Mouse (Mus musculus) spleen, postnatal 36 days (tissue): ENCODE measurements around the gene Syce3.
"Not testable (repeated sequence)": the region's sequence is repeated elsewhere in the genome, so short reads cannot be mapped to it uniquely, and the experiment has no call there.

ENCODE experiments used
- DNase-seq, 2 experiments: peaks; one replicate each; pipeline ENCODE4 v3.0.0; 2022; ENCODE audit warnings: low spot score in 2 of 2, mixed read lengths in 1 of 2

Gene Syce3

GRCm38 (mm10) chr15:89410118-89410517 lies at the start of gene Syce3:
Syce3 (minus strand) TSS chr15:89410503.
- DNase-seq: no peak

- no peak for DNase-seq
Measured at GRCm38 (mm10) chr15:89459821-89460220, 49.5 kb upstream of the Syce3 start.

GRCm38 (mm10) chr15:89458942-89459341 lies 48.6 kb upstream of the Syce3 start:
- DNase-seq: peak in 1 of 2 experiments; percentile 29

- no peak for DNase-seq
Measured at GRCm38 (mm10) chr15:89455642-89456041, 45.3 kb upstream of the Syce3 start.

DNA sequence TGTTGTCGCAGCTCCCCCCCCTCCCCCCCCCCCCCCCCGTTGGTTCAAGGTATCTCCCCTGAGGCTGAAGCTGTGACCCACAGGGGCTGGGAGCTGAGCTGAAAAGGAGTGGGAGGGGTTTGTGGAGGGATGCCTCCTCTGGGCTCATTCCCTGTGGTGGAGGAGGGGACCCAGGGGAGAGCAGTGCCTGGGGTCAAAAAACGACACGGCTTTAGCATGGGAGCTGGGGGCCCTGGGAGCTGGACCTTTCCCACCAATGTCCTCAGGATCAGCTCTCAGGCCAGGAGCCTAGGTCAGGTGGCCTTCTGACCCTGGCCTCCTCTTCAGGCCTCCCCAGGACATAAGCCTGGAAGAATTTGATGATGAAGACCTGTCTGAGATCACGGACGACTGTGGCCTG lies 44.6 kb upstream of the Syce3 start:
- no peak for DNase-seq

GRCm38 (mm10) chr15:89453865-89454478 lies 43.7 kb upstream of the Syce3 start, which contains the start of gene Mapk8ip2:
Mapk8ip2 (plus strand) TSS chr15:89453913.
- DNase-seq: no peak

DNA sequence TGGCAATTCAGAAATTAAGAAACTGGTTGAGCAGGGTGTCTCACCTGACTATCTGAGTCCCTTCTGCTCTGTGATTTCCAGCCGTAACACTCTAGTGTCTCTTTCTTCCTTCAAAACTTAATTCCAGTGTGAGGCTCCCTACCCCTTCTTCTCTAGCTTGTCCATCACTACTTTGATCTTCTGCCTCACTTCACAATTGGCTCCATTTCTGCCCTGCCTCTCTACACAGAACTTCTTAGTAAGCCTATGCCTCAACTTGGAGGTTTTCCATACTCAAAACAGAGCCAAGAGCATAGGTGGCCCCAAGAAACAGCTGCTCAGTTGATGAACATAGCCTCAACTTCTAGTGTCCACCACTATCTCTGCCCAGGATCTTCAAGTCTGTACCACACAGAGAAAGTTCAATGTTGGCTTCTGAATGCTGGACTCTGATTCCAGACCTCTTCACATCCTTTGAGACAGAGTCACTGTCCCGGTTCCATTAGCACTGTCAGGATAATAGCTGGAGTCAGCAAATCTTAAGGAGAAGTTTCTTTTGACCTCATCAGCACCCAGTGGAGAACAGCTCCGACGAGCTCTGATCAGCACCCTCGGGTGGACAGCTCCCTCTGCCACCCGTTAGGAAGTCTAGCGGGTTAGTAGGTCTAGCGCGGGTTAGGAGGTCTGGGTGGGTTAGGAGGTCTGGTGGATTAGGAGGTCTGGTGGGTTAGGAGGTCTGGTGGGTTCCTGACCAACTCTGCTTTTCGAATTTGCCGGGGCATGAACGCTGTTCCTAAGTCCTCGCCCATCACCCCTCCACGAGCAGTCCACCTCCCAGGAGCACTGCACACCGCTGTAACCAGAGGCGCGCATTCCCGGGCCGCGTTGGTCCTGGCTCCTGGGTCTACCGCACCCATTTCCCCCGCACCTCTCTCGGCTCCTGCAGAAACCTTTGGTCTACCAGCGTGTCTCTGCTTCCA lies 42.9 kb upstream of the Syce3 start:
- no peak for DNase-seq

- DNase-seq: no peak
Measured at GRCm38 (mm10) chr15:89442486-89443070, 32.3 kb upstream of the Syce3 start.

DNA sequence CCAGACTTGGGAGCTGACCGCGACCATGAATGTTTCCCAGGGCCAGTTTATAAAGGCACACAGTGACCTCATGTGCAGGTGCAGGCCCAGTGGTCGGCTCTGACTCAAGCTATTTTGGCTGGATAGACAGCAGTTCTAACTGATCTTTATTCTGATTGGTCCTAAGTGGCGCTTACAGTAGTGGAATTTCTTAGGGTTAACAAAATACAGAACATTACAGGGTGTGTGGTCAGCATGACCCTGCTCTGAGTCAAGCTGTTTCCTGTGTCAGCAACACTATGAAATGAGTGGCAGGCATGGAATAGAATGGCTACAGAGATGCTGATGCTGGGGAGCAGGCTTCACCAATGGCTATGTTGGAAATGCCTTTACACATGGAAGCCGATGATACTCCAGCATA lies 25.6 kb upstream of the Syce3 start:
- DNase-seq: no peak

- DNase-seq: no peak
Measured at GRCm38 (mm10) chr15:89434136-89434535, 23.8 kb upstream of the Syce3 start.

- no peak for DNase-seq
Measured at GRCm38 (mm10) chr15:89432946-89433345, 22.6 kb upstream of the Syce3 start.

DNA sequence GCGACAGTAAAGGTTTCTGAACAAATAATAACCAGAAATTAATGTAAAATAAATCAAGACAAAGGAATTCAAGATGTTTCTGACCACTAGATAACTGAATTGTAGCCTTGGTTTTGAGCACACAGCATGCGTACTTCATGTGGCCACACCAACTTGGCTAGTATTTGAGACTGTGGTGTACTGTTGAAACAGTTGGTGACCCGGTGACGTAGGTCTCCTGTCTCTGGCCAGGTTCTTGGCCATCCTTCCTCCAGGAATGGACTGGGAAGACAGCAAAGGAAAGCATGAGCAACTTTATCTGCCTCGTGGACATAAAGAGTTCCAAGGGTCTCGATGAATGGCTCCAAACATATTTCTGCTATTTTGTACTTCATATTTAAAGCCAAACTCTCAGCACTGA lies 21.5 kb upstream of the Syce3 start:
- no peak for DNase-seq

- DNase-seq: no peak
Measured at GRCm38 (mm10) chr15:89431271-89431670, 21.0 kb upstream of the Syce3 start.

DNA sequence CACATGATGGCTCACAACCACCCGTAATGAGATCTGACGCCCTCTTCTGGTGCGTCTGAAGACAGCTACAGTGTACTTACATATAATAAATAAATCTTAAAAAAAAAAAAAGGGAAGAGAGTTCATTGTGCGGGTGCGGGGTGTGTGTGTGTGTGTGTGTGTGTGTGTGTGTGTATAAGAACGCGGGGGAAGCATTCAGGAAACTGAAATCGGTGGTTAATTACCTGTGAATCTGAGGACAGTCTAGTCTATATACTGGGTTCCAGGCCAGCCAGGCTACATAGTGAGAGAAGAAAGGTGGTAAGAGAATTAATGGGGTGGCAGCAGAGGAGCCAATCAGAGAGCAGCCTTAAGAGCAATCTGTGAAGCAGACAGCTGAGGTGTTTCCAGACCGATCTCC lies 20.5 kb upstream of the Syce3 start:
- DNase-seq: not testable (repeated sequence)

GRCm38 (mm10) chr15:89430341-89430740 lies 20.0 kb upstream of the Syce3 start:
- DNase-seq: no peak

GRCm38 (mm10) chr15:89429352-89430221 lies 19.3 kb upstream of the Syce3 start, which contains the start of the genes C730034F03Rik, Gm44502 and Chkb:
C730034F03Rik (plus strand) TSS chr15:89429589.
Gm44502 (minus strand) TSS chr15:89429696.
Chkb (minus strand) TSS chr15:89429908.
- peak; percentile 91 to 93 for DNase-seq

DNA sequence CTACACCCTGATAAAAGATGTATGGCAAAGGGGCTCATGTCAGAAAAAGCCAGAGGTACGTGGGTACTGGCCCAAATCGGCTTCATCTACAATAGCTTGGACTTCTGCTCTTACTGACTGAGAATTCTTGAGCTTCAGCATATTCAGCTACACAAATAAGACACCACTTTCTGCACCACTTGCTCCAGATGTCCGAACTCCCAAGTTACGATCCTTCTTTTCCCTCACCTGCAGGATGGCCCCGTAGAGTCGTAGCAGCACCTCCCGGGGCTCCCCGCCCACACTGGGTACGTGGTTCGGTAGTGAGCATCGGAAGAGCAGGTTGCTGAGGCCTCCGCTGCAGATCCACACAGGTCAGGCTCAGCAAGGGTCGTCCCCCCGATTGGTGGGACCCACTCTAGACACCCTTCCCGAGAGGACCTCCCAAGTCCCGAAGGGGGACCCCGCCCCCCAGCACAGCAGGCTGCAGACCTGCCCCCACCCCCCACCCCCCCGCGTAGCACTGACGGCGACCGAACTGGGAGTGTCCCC lies 18.6 kb upstream of the Syce3 start:
- no peak for DNase-seq

- DNase-seq: no peak
Measured at GRCm38 (mm10) chr15:89428136-89428790, 18.0 kb upstream of the Syce3 start.

- DNase-seq: no peak
Measured at GRCm38 (mm10) chr15:89426716-89427115, 16.4 kb upstream of the Syce3 start.

DNA sequence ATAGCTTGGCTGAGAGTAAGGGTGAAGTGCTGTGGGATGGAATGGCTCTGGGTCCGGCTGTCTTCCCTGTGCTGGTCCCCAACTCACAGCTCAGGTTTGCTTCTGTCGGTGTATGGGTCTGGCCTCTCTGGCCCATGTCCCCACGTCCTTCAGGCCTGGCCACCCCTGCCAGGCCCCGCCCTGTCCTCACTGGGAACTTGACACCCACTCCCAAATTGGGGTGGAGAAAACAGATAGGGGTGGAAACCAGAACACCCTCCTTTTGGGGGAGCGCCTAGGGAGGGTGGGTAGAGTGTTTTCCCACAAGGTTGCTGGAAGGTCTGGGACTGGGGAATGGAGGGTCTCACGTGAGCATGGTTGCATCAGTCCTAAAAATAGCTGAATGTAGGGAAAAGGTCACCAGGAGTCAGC lies 15.4 kb upstream of the Syce3 start, which contains the start of gene Cpt1b:
Gene Cpt1b, minus strand, starts transcription at position 153 of the 411 bp plus-strand sequence.
- DNase-seq: no peak
